Mouse (Mus musculus) limb, embryonic 10.5 days (tissue): ENCODE results near the gene Fam160a1. TPM values are rescaled to one million over a fixed set of nuclear protein-coding genes. Genes with fewer than 3 reads are reported as not detected.

ENCODE experiments used
- DNase-seq: peaks from one replicate; pipeline ENCODE4 v3.0.0-alpha.2; 2017; ENCODE audit warnings: low spot score
- H3K27ac ChIP-seq: fragments of 300-500 bp; sonication (generic); 2 replicates; pipeline ENCODE4 v1.5.1; 2016; ENCODE audit warnings: mild to moderate bottlenecking
- H3K27me3 ChIP-seq: fragments of 300-500 bp; sonication (generic); 2 replicates; pipeline ENCODE4 v1.6.1; 2016; ENCODE audit warnings: low read depth, mild to moderate bottlenecking; ENCODE audit not compliant: poor library complexity, severe bottlenecking
- H3K36me3 ChIP-seq: fragments of 300-500 bp; sonication (generic); 2 replicates; pipeline ENCODE4 v1.6.1; 2016; ENCODE audit warnings: mild to moderate bottlenecking, moderate library complexity
- H3K4me1 ChIP-seq: fragments of 300-500 bp; sonication (generic); 2 replicates; pipeline ENCODE4 v1.6.1; 2016
- H3K4me3 ChIP-seq: fragments of 300-500 bp; sonication (generic); 2 replicates; pipeline ENCODE4 v1.5.1; 2016; ENCODE audit warnings: mild to moderate bottlenecking, moderate library complexity
- H3K9me3 ChIP-seq: fragments of 300-500 bp; sonication (generic); replicated peaks from 2 replicates; pipeline ENCODE4 v1.6.1; 2016; ENCODE audit warnings: mild to moderate bottlenecking
- WGBS: fragments of 180-500 bp; shearing (Covaris S2); methylation state at CpG from one replicate; pipeline ENCODE4 v1.1.7; 2016; 5-methylcytosine and 5-hydroxymethylcytosine counted together
- polyA plus RNA-seq: library from polyadenylated mRNA; unstranded; fragments of >200 nt; fragmentation: Nextera tagmentation; extraction: Ambion mirVana; gene quantifications from 2 replicates; pipeline ENCODE4 v1.2.1, GENCODE M21; 2016

Gene Fam160a1
- 0.51 and 1.5 TPM in 2 replicates for polyA plus RNA-seq

DNA sequence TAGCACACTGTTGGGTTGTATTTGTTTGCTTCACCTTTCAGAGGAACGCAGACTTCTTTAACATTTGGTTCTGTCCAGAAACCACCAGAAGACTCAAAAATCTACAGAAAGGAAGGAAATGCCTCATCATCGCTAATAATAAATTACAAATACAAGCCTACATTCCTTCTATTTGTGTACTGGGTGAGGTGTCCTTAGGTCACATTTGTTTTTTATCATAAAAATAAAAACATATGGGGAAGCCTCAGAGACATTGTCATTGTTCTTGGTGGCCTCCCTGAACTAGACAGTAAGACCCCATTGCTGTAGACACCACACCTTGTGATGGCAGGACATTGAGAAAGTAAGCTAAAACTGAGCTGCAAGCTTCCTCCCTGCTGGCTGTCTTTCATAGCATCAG, at the start of gene Fam160a1:
TSS of gene Fam160a1 (minus strand) at position 101 of the 400 bp plus-strand sequence.
- Histone ChIP-seq H3K36me3 (no peaks in the 10 kb centered on the region), H3K27me3 (no peaks in the 10 kb centered on the region), H3K9me3 (no peaks in the 10 kb centered on the region), H3K27ac (no peak within 1 kb of the TSS), H3K4me3 (no peak within 1 kb of the TSS), H3K4me1 (peaks cover 31% of the 10 kb centered on the region)
- 90% methylated on average over 2 of the region's 2 CpGs for WGBS
- DNase-seq, result no peak

- Histone ChIP-seq H3K4me3 (no peak overlapping the region), H3K27ac (no peak overlapping the region), H3K27me3 (no peaks in the 10 kb centered on the region), H3K9me3 (no peaks in the 10 kb centered on the region), H3K4me1 (peaks cover 3% of the 10 kb centered on the region; the same call in 1 of the 2 replicates), H3K36me3 (no peaks in the 10 kb centered on the region)
- DNase-seq, result no peak
- WGBS, result 29% methylated on average over 3 of the region's 3 CpGs
Measured at GRCm38 (mm10) chr3:85863996-85864395, 46.9 kb upstream of the Fam160a1 start.

DNA sequence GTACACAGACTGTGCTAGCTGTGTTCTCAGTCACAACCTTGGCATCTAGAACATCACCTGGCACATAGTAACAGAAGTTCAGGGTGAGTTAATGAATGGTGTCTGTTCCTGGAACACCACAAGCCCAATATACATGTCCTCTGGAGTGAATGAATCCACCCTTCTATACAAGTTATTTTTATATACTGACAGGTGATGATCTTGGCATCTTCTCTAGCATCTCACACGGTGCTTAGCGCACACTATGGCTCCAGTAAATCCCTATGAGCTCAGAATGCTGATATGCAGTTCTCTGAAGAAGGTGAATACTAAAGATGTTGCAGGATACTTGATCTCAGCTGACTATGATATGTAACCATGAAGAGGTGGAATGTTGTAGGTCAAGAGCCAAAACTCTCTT, 45.8 kb upstream of the Fam160a1 start:
- no peaks in the 10 kb centered on the region for H3K9me3 ChIP-seq
- WGBS, result 92% methylated on average over 2 of the region's 2 CpGs
- H3K4me3 ChIP-seq, result no peak overlapping the region
- no peak overlapping the region for H3K27ac ChIP-seq
- no peaks in the 10 kb centered on the region for H3K27me3 ChIP-seq
- H3K36me3 ChIP-seq, result no peaks in the 10 kb centered on the region
- no peak for DNase-seq
- peaks cover 13% of the 10 kb centered on the region; the same call in 1 of the 2 replicates for H3K4me1 ChIP-seq

DNA sequence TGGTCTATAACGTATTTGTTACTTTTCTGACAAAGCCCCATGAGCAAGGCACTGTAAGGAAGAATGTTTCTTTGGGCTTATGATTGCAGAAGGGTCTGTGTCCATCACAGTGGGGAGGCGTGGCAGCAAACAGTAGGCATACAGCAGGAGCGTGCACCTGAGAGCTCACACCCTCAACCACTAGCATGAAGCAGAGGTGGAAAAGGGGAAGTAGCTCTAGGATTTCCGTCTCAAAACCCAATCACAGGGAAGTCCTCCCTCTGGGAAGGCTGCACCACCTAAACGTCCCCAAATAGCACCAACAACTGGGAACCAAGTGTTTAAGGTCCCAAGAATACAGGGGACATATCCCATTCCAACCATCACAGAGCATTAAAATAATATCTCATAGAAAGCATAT, 43.9 kb upstream of the Fam160a1 start:
- peaks cover 18% of the 10 kb centered on the region; the same call in 1 of the 2 replicates for H3K4me1 ChIP-seq
- H3K9me3 ChIP-seq, result no peaks in the 10 kb centered on the region
- no peaks in the 10 kb centered on the region for H3K36me3 ChIP-seq
- no peak overlapping the region for H3K27ac ChIP-seq
- WGBS, result 88% methylated on average over 5 of the region's 5 CpGs
- no peak overlapping the region for H3K4me3 ChIP-seq
- no peak for DNase-seq
- no peaks in the 10 kb centered on the region for H3K27me3 ChIP-seq

DNA sequence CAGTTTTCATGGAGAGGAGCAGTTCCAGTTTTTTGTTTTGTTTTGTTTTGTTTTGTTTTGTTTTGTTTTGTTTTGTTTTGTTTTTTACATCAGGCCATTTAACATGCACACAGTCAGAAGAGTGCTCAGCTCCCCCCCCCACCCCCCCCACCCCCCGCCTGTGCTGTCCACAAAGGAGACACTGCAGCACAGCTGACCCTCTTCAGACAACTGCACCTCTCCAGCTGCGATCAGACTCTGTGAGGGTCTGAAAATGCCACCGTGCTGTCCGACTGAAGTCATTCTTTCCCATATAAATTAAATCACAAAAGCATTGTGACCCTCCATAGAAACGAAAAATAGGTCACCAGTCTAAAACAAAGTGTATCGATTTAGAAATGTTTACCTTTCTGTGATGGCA, 42.2 kb upstream of the Fam160a1 start:
- H3K36me3 ChIP-seq, result no peaks in the 10 kb centered on the region
- H3K27me3 ChIP-seq, result no peaks in the 10 kb centered on the region
- no peaks in the 10 kb centered on the region for H3K9me3 ChIP-seq
- no peak overlapping the region for H3K27ac ChIP-seq
- H3K4me3 ChIP-seq, result no peak overlapping the region
- 91% methylated on average over 6 of the region's 6 CpGs for WGBS
- DNase-seq, result no peak
- H3K4me1 ChIP-seq, result peaks cover 18% of the 10 kb centered on the region; the same call in 1 of the 2 replicates

DNA sequence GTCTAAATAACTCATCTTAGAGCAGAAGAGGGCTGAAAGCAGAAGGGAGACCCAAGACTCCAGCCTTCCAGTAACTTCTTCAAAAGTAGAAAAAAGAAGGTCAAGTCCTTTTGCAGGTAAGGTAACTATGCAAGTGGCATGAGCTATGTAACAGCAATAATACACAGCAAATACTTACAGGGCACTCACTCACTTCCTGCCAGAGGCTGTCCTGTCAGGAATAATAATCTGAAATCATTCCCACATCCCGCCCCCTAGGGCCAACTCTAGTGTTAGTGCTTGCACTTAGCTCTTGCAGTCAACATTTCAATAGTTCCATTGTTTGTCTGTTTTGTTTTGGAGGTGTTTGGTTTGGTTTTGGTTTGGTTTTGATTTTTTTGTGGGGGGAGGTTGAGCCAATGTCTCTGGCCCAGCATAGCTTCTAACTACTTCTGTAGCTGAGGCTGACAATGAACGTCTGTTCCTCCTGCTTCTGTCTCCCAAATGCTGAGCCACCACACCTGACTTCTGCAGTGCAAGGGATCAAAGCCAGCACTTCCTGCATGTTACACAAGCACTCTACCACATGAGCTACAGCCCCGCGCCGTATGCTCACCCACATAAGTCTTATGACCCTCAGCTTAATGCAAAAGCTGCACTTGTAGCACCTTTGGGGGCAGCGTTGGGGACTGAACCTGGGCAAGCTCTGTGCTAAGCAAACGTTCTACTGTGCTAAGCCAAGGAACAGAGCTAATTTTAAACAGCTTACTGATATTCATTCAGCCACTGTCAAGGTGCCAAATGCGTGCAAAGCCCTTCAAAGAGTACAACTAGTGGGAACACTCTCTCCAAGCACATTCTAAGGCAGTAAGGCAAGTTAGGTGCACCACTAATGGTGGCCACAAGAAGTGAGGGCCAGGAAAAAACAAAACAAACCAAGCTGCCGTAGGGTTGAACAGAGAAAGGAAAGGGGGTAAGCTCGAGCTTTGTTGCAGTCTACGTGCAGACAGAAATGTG, 41.3 kb upstream of the Fam160a1 start:
- Histone ChIP-seq H3K9me3 (no peaks in the 10 kb centered on the region), H3K4me3 (no peak overlapping the region), H3K36me3 (no peaks in the 10 kb centered on the region), H3K27me3 (no peaks in the 10 kb centered on the region), H3K27ac (peak overlapping the region; percentile 47; the same call in 1 of the 2 replicates), H3K4me1 (peaks cover 14% of the 10 kb centered on the region; the same call in 1 of the 2 replicates)
- 75% methylated on average over 11 of the region's 11 CpGs for WGBS
- no peak for DNase-seq

- Histone ChIP-seq H3K9me3 (no peaks in the 10 kb centered on the region), H3K4me1 (peaks cover 14% of the 10 kb centered on the region; the same call in 1 of the 2 replicates), H3K4me3 (no peak overlapping the region), H3K27ac (no peak overlapping the region), H3K36me3 (no peaks in the 10 kb centered on the region), H3K27me3 (no peaks in the 10 kb centered on the region)
- no peak for DNase-seq
- WGBS, result 69% methylated on average over 4 of the region's 4 CpGs
Measured at GRCm38 (mm10) chr3:85857083-85857482, 40.0 kb upstream of the Fam160a1 start.

- H3K36me3 ChIP-seq, result no peaks in the 10 kb centered on the region
- 89% methylated on average over 5 of the region's 5 CpGs for WGBS
- H3K4me1 ChIP-seq, result peaks cover 14% of the 10 kb centered on the region; the same call in 1 of the 2 replicates
- H3K4me3 ChIP-seq, result no peak overlapping the region
- H3K27me3 ChIP-seq, result no peaks in the 10 kb centered on the region
- no peaks in the 10 kb centered on the region for H3K9me3 ChIP-seq
- no peak for DNase-seq
- no peak overlapping the region for H3K27ac ChIP-seq
Measured at GRCm38 (mm10) chr3:85855947-85856346, 38.9 kb upstream of the Fam160a1 start.

- Histone ChIP-seq H3K9me3 (no peaks in the 10 kb centered on the region), H3K4me1 (peaks cover 14% of the 10 kb centered on the region; the same call in 1 of the 2 replicates), H3K4me3 (no peak overlapping the region), H3K36me3 (no peaks in the 10 kb centered on the region), H3K27me3 (no peaks in the 10 kb centered on the region), H3K27ac (no peak overlapping the region)
- DNase-seq, result no peak
- 92% methylated on average over 3 of the region's 3 CpGs for WGBS
Measured at GRCm38 (mm10) chr3:85855043-85855442, 38.0 kb upstream of the Fam160a1 start.

DNA sequence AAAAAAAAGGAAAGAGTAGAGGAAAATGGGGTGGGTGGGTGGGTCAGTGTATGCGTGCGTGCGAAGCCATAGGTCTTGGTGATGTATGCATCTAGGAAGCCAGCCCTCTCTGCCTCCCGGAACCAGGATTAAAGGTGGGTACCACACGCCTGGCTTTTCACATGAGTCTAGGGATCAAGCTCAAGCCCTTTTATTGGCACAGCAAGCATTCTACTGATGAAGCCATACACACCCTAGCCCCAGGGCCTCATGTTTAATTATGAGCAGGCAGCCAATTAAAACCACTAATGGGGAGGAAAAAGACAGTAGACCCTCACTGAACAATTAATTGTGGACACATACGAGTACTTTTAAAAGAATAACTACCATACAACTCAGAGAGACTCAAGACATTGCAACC, 37.1 kb upstream of the Fam160a1 start:
- peaks cover 14% of the 10 kb centered on the region; the same call in 1 of the 2 replicates for H3K4me1 ChIP-seq
- 86% methylated on average over 6 of the region's 6 CpGs for WGBS
- no peak overlapping the region for H3K4me3 ChIP-seq
- H3K27me3 ChIP-seq, result no peaks in the 10 kb centered on the region
- no peaks in the 10 kb centered on the region for H3K36me3 ChIP-seq
- no peaks in the 10 kb centered on the region for H3K9me3 ChIP-seq
- H3K27ac ChIP-seq, result no peak overlapping the region
- no peak for DNase-seq

GRCm38 (mm10) chr3:85853715-85854114, 36.6 kb upstream of the Fam160a1 start:
- DNase-seq, result no peak
- Histone ChIP-seq H3K4me1 (peaks cover 12% of the 10 kb centered on the region; the same call in 1 of the 2 replicates), H3K27ac (no peak overlapping the region), H3K4me3 (no peak overlapping the region), H3K9me3 (no peaks in the 10 kb centered on the region), H3K27me3 (no peaks in the 10 kb centered on the region), H3K36me3 (no peaks in the 10 kb centered on the region)
- WGBS, result 86% methylated on average over 4 of the region's 4 CpGs

- Histone ChIP-seq H3K9me3 (no peaks in the 10 kb centered on the region), H3K27me3 (no peaks in the 10 kb centered on the region), H3K4me3 (no peak overlapping the region), H3K4me1 (no peaks in the 10 kb centered on the region), H3K27ac (no peak overlapping the region), H3K36me3 (no peaks in the 10 kb centered on the region)
- DNase-seq, result no peak
- 94% methylated on average over 1 of the region's 1 CpGs for WGBS
Measured at GRCm38 (mm10) chr3:85850079-85850478, 33.0 kb upstream of the Fam160a1 start.

- WGBS, result 73% methylated on average over 1 of the region's 1 CpGs
- H3K27ac ChIP-seq, result no peak overlapping the region
- H3K4me3 ChIP-seq, result no peak overlapping the region
- DNase-seq, result no peak
- H3K9me3 ChIP-seq, result no peaks in the 10 kb centered on the region
- H3K36me3 ChIP-seq, result no peaks in the 10 kb centered on the region
- H3K27me3 ChIP-seq, result no peaks in the 10 kb centered on the region
- peaks cover 17% of the 10 kb centered on the region for H3K4me1 ChIP-seq
Measured at GRCm38 (mm10) chr3:85846316-85846715, 29.2 kb upstream of the Fam160a1 start.
